Mouse (Mus musculus) right cerebral cortex, adult 2 months (tissue): ENCODE measurements at regions not wholly inside any gene's neighbourhood (a gene's known extent, or its start where the extent isn't known, plus 50 kb on each side); places are given as distances from the start of the nearest gene placed in this dataset.
"Not testable (repeated sequence)": the region's sequence is repeated elsewhere in the genome, so short reads cannot be mapped to it uniquely, and the experiment has no call there.

Source experiments
- DNase-seq, 2 experiments: peaks; one replicate each; pipeline ENCODE4 v3.0.0; 2021 to 2022; ENCODE audit warnings: low spot score in 2 of 2

DNA sequence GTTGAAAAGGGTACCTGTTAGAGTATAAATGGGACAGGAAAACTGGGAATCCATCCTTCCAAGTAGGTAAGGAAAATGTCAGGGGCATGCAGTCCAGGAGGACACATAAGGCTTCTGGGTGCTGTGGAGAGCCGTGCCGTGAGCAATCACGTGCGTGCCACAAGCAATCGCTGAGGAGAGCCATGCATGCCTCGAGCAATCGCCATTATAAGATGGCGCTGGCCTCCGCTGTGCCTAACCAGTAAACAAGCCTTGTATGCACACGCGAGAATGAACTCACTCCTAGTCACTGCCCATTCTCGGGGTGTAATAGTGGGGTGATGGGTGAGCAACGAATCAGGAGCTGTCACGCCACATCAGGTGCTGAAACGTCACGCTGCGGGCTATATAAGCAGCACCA lies 210.0 kb downstream of the Rchy1 start:
- DNase-seq, result not testable (repeated sequence)

DNA sequence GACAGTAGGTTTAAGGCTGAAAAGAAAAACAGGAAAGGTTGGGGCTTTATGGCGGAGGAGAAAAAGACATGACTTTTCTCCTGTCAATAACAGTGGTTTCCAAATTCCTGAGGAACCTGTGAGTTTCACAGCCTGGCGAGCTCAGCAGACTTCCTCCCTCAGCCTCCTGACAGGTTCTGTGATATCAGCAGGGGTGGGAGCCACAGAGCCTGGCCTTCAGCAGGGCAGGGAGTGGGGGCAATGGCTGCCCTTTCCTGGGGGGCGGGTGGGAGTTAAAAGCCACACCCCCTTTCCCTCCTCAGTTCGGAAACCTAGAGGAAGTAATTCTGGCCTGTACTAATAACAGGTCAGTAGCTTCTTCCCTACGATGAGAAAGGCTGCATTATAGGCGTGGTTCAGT lies 211.7 kb downstream of the Rchy1 start:
- DNase-seq, result no peak

DNA sequence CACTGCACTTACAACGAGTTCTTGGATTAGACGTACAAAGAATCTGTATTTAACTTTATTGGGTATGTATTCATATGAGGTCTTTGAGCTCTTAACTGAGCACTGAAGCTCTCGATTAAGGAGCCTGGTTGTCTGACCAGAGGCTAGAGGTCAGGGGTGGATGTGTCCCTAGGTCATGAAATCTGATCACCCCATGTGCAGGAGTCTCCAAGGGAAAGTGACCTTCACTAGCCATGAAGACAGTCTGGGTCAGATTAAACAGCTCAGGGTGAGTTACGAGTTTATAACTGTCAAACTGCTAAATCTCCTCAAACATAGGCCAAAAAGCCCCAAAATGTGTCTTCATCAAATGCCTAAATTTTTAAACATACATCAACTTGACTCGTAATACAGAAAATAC lies 216.8 kb downstream of the Rchy1 start:
- no peak for DNase-seq

DNA sequence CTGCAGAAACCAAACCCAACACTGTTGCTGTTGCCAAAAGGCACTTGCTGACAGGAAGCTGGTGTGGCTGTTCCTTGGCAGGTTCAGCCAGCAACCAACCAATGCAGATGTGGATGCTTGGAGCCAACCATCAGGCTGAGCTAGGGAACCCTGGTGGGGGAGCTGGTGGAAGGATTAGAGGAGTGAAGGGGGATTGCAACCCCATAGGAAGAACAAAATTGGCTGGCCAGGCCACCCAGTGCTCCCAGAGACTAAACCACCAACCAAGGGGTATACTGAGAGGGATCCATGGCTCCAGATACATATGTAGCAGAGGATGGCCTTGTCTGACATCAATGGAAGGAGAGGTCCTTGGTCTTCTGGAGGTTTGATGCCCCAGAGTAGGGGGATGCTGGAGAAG lies 218.5 kb downstream of the Rchy1 start:
- DNase-seq, result no peak

DNA sequence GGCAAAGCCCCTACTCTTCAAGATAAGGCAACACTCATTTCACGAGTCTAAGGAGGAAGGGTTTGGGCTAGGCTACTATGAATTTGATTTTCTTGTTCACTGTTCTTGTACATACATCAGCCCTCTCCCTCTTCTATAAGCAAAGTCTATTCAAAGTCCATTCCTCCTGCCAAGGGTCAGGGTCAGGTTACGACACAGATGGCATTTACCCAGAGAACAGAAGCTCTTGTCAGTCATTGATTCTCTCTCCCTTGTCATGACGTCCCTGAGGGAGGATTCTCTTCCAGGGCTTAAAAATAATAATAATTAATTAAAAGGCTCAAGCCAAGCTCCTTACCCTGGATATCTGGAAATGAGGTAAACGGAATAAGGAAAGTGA lies 222.7 kb downstream of the Rchy1 start:
- no peak for DNase-seq

DNA sequence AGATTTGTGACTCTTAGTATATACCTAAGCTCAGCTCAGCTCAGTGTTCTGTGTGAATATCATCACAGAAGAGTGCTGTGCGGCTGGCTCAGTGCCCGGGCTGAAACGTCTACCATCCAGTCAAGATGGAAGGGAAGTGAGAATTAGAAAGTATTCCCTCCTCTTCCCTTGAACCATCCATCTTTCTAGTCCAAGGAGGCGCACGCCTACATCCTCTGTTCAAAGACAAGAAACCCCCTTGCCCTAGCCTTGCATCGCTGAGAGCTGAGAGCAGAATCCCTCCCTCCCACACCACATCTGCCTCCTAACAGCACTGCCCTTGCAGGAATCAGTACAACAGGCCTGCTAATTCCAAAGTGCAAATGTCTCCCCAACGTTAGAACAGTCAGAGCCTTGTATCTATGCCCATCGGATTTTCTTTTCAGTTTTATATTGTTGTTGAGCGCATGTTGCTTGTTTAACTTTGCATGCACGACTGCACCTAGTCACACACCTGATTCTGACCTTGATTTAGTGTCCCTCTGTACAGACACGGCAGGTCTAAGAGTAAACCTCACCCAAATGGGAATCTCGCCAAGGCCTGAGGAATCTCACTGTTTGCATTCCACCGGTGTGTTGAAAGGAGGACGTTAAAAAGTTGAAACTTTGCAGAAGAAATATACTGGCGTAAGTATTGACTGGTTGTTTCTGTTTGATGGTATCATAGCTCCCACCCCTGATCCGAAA lies 222.2 kb downstream of the Parm1 start:
- peak; percentile 49 to 60 for DNase-seq

DNA sequence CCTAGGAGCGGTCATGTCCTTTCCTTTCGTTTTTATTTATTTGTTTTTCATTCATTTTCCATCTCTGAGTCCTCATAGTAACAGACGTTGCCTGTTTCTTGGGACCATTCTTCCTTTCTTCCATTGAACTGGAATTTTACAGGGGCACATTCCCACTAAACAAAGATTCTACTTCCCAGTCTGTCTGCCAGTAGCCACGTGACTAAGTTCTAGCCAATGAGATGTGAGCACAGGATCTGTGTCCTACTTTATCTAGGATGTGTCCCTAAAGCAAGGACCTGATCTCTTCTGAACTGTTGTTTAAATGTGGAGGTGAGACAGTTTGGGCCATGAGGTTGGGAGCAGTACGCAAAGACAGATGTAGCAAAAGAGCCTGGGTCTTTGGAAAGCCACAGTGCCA lies 214.6 kb downstream of the Parm1 start:
- DNase-seq, result no peak

DNA sequence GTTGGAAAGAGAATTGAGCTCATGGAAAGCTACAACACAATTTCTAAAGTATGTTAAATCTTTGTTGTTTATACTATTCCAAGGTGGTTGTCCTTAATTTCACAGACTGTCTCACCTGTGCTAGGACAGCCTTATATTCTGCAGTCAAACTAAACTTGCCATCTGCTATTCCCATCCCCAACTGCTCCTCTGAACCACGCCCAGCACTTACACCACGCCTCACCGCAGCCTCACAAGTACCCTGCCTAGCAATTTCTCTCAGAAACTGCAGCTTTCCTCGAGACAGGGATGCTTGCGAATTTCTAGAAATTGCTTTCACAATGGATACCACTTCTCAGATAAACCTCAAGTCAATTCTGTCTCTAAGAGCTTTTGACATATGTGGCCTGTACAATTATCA lies 213.7 kb downstream of the Parm1 start:
- no peak for DNase-seq

DNA sequence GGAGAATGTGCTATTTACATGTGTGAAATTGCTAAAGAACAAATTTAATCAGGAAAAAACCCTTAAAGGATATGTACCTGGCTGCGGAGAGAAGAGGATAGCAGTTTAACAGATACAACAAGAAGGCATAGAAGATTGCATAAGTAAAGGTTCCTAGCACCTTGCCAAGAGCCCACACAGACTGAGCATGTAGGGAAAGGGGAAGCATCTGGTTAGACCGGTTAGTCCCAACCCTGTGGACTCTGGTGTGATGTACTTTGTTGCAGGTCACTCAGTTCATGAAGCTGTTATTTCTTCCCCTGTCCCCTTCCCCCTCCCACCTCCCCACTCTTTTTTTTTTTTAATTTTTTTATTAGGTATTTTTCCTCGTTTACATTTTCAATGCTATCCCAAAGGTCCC lies 212.5 kb downstream of the Parm1 start:
- DNase-seq, result no peak

DNA sequence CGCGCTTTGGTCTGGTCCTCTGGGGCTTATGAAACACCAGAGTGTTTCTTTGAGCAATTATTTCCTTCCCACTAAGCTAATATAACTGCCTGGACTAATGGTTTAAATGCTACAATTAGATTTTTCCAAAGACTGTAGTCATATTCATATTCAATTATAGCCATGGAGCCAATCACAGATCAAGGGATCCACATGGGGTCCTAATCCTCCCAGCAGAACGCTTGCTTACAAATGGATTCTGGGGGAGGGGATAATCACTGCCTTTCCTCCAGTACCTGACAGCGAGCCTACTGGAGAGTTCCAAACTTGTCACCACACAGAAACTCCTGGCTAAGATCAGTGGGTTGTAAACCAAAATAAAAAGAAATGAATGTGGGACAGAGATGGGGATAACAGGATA lies 212.0 kb downstream of the Parm1 start:
- DNase-seq, result no peak

DNA sequence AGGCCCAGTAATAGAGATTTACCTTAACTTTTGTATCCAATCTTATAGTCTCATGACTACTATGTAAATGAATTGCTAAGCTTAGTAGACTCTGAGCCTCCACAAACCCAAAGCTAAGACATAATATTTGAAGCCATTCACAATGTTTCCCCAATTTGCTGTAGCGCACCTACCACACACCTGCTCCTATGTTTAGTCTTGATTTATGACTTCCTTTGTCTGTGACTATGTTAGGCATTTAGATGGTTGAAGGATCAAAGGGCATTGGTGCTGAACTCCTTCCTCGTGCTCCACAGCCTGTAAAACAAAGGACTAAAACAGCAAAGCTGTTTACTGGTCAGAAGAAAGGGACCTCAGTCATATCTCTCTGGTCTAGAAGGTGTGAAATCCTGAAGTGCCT lies 210.0 kb downstream of the Parm1 start:
- no peak for DNase-seq

DNA sequence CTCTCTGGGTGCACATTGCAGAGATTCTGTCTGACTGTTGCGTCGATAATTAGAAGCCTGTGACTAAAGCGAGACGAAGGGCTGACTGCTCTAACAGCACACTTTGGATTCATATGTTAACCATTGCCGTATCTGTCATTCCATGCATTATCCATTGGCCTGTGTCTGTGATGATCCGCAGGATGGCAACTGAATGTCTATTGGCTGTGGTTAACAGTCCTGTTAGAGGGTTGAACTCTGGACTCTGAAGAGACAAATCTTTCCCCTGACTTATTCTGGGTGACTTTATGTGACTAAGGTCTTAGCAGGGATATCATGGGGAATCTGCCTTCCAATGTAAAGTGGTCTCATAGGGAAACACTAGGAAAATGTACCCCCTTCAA lies 208.7 kb downstream of the Parm1 start:
- no peak for DNase-seq

DNA sequence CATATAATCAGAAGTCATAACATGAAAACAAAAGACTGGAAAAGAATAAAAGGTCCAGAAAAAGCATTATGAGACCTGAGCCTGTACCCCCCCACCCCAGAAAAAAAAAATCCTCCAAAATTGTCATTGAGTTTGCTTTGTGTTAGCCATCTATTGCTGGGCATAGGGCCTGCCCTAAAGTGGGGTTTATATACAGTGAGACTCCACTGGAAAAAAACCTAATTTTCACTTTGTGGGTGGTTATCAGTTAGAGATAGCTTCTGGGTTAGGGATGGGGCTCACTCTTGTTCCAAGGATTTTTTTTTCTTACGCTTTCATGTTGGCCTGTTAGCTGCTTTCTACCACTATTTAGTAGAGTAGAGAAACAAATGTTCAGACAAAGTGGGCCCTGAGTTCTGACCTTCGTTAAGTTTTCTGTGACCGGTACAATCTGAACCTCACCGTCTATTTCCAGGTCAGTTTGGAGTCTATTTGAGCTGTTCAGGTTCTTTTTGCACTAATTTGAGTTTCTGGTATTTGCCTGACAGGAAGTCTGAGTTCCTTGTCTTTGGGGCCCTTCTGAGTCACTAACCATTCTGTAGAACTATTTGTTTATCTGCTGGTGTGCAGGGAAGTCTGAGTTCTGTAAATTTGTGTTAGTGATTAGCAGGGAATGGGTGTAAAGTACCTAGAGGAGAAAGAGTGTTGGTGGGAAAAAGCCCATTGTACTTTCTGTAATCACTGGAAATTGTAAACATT lies 208.1 kb downstream of the Parm1 start:
- DNase-seq, result no peak

DNA sequence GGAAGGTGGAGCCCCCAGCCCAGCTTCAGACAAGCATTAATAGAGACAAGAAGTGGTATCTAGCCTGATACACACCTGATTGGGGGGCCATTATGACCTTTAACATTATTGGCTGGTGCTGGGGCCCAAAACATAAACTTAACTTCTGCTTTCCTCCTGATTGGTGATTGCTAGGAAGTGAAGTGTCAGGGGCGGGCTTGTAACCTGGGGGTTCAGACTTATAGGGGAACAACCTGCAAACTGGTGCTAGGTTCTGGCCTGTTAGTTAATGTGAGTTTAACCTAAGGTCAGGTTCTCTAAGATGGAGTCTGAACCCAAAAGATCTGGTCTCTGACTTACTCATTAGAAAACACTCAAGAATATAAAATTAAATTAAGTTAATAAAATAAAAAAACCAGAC lies 207.5 kb downstream of the Parm1 start:
- DNase-seq, result no peak

DNA sequence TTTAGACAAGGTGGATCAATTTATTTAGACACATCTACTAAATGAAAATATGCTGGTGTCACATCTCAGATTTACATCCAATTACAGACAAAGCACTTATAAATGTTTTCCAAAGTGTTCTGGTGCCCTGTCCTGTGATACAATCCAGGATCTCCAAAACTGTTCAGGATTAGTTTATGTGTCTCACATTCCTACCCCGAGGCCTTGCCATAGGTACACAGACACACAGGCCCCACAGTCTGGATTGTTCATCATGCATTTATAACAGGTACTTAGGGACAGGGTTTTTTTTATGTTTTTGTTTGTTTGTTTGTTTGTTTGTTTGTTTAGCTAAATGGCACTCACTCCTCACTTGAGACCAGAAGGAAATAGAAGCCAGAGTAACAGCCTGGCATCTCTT lies 206.0 kb downstream of the Parm1 start:
- DNase-seq, result no peak

DNA sequence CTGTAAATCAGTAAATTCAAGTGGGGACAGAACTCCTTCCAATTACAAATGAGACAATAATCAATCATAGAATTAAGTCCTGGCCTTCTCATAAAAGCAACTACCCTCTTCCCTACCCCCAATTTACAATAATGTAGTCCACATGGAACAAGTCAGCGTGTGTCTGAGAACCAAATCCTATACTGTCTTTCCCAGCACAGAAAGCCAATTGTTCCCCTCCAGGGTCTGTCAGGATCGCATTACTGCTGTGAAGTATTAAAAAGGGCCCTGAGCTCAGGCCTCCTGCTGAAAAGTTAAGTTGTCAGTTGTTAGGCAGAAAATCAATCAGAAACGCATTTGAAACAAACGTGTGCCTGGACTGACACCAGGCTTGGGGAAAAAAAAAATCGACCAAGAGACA lies 205.6 kb downstream of the Parm1 start:
- no peak for DNase-seq

DNA sequence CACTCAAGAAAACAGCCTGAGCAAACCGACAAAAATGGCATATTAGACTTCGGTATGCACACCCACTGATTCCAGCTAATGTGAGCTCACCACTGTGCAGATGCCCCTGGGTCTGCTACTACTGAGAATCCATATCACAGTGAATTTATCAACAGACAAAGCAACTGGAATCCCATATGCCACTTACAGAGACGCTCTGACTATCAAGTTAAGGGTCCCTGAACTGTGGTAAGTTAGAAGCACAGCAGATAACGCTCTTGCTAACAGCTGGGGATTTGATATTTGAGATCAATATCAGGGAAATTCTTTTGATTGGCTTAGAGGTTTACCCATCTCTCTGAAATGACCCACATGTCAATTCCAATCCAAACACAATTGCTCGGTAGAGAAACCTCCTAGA lies 205.0 kb downstream of the Parm1 start:
- DNase-seq, result no peak

DNA sequence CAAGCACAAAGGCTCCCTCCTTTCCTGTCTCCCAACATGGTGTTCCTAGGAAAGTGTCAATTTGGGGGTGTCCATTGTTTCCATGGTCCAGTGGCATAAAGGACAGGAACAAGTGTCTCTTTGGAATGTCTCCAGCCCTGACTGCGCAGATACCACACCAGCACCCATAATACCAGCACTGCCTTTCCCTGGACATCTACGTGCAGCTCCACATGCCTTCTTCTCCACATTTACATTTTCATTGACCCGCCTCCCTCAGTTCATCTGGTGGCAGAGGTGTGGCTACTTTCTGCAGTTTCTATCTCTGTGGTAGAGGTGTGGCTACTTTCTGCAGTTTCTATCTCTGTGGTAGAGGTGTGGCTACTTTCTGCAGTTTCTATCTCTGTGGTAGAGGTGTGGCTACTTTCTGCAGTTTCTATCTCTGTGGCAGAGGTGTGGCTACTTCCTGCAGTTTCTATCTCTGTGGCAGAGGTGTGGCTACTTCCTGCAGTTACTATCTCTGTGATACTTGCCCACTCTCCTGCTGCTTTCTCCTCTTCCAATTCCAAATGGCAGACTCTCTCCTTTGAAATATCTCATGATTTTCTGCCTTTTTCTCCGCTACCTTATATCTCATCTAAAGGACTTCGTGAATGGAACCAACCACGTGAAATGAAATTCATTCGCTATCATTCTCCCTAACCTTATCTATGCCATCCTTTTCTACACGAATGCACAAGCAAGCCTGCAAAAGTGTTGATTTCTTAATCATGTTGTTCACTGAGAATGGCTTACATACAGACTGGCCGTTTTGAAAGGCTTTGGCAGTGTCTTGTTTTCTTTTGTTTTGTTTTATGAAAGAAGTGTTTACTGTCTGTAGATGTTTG lies 204.0 kb downstream of the Parm1 start:
- DNase-seq, result no peak

DNA sequence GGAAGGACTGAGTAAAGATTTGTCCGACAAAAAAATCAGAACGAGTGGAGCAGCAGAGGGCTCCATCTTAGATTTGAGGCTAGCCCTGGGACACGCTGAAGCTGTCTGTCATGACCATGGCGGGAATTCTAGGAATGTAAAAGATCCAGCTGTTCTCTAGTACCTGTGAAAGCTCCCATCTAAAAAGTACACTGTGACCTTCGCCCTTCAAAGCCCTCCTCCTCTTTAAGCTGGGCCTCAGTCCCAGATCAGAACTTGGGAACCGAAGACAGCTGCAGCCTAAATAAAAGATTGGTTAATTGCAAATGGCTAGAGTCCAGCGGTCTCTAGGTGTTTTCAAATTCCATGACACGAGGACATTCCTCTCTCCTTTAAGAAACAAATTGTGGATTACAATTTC lies 195.6 kb downstream of the Parm1 start:
- DNase-seq, result no peak

DNA sequence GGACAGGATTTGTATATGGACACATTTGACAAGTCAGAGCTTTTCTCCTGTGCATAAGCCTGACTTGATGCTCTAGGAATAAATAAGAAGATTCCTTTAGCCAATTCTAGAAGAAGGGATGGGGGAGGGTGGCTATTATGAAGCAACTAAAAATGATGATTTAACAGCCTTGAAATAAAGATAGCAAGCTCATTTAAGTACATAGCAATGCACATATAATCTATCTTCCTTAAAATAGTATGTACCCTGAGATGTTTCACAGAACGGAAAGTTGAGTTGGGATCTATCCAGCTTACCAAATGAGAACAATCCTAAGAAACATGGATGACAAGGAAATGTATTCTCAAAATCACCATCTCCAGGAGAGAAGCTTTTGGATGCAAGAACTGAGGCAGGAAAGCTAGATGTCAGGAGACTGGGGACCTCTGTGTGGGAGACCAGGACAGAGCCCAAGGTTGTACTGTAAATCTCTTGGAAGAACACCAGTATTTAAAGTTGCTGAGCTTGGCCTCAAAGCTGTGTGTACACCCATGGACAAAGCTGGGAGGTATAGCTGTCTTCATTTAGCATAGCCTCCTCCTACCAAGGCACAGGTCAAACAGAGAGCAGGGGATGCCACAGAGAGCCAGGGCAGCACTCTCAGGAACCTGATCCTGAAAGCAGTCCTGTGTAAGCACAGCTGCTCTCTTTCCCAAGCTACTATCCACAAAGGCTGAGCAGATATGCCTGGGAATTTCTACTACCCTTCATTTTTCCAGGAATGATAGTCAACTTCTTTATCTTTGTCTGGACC lies 192.3 kb downstream of the Parm1 start:
- DNase-seq, result no peak

DNA sequence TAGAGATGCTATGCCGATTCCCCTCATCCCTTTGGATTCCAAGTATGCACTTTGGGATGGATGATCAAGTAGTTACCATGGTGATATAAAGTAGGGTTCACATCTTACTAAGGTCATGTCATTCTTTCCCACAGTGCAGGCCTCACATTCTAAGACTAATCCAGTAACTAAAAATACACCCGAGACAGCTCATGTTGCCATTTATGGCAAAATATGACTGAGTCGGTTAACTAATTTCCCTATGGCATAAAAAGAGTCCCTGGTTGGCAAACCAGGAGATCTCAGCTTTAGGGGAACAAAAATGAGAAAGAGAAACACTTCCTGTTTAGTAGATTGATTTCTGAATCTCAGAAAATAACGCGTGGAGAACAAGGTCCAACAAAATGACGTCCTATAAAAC lies 190.7 kb downstream of the Parm1 start:
- no peak for DNase-seq

DNA sequence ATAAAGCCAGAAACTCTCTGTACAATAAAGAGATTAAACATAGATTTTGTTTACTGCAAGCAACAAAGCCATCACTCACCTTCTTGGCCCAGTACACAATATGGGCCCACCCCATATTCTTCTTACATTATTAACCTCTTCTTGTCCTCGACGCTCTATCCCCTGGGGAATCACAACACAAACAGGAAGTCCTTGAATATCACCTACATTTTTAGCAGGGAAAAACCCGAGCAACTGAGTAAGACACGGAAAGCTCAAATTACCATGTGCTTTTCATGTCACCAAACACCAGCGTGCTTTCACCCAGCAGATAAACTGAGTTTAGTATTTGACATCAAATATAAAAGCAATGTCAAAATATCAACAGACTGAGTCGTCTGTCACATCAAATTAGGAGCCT lies 179.7 kb downstream of the Parm1 start:
- DNase-seq, result no peak
